Mouse (Mus musculus): ENCODE data around the gene Gm28374.
A peak's percentile ranks its signal among the peaks of the same experiment; 100 is the strongest.

Gene Gm28374

GRCm38 (mm10) chr19:6057313-6058096 is 24.6 kb downstream of the Gm28374 start, which contains the start of the genes Mrpl49 and Fau:
TSS of gene Mrpl49 (minus strand) at chr19:6057785.
TSS of gene Fau (plus strand) at chr19:6057844.
- DNase-seq (ENCODE audit: low read depth, low spot score), result peak; percentile 97

GRCm38 (mm10) chr19:6056696-6057095 is 25.4 kb downstream of the Gm28374 start:
- DNase-seq (ENCODE audit: low read depth, low spot score), result no peak

- peak; percentile 55 for DNase-seq (ENCODE audit: low read depth, low spot score)
Observed at GRCm38 (mm10) chr19:6054296-6054695, 27.8 kb downstream of the Gm28374 start.

GRCm38 (mm10) chr19:6052516-6052915 is 29.5 kb downstream of the Gm28374 start:
- DNase-seq (ENCODE audit: low read depth, low spot score), result no peak

GRCm38 (mm10) chr19:6048681-6049410 is 33.2 kb downstream of the Gm28374 start:
- DNase-seq (ENCODE audit: low read depth, low spot score), result no peak

GRCm38 (mm10) chr19:6047899-6048166 is 34.2 kb downstream of the Gm28374 start:
- DNase-seq (ENCODE audit: low read depth, low spot score), result no peak

- DNase-seq (ENCODE audit: low read depth, low spot score), result no peak
Observed at GRCm38 (mm10) chr19:6047154-6047898, 34.7 kb downstream of the Gm28374 start.

- DNase-seq (ENCODE audit: low read depth, low spot score), result peak; percentile 98
Observed at GRCm38 (mm10) chr19:6046294-6047153, 35.5 kb downstream of the Gm28374 start, which contains the start of gene Syvn1. TSS of gene Syvn1 (plus strand) at chr19:6046576.

GRCm38 (mm10) chr19:6045366-6046293 is 36.4 kb downstream of the Gm28374 start:
- peak; percentile 49 for DNase-seq (ENCODE audit: low read depth, low spot score)

- DNase-seq (ENCODE audit: low read depth, low spot score), result peak; percentile 88
Observed at GRCm38 (mm10) chr19:6044102-6044501, 38.0 kb downstream of the Gm28374 start.

- DNase-seq (ENCODE audit: low read depth, low spot score), result no peak
Observed at GRCm38 (mm10) chr19:6042293-6042692, 39.8 kb downstream of the Gm28374 start.

- DNase-seq (ENCODE audit: low read depth, low spot score), result peak; percentile 51
Observed at GRCm38 (mm10) chr19:6040002-6040401, 42.1 kb downstream of the Gm28374 start.

GRCm38 (mm10) chr19:6038326-6038725 is 43.7 kb downstream of the Gm28374 start:
- DNase-seq (ENCODE audit: low read depth, low spot score), result no peak

GRCm38 (mm10) chr19:6037695-6038094 is 44.4 kb downstream of the Gm28374 start:
- DNase-seq (ENCODE audit: low read depth, low spot score), result no peak

- no peak for DNase-seq (ENCODE audit: low read depth, low spot score)
Observed at GRCm38 (mm10) chr19:6035966-6036585, 46.0 kb downstream of the Gm28374 start.

GRCm38 (mm10) chr19:6030520-6031280 is 51.4 kb downstream of the Gm28374 start:
- no peak for DNase-seq (ENCODE audit: low read depth, low spot score)

- DNase-seq (ENCODE audit: low read depth, low spot score), result no peak
Observed at GRCm38 (mm10) chr19:6029426-6029825, 52.6 kb downstream of the Gm28374 start.

GRCm38 (mm10) chr19:6028991-6029390 is 53.1 kb downstream of the Gm28374 start:
- peak; percentile 80 for DNase-seq (ENCODE audit: low read depth, low spot score)

Measured in 3T3-L1 (cell line).